Mouse (Mus musculus): ENCODE data around the gene Usp53.

DNA sequence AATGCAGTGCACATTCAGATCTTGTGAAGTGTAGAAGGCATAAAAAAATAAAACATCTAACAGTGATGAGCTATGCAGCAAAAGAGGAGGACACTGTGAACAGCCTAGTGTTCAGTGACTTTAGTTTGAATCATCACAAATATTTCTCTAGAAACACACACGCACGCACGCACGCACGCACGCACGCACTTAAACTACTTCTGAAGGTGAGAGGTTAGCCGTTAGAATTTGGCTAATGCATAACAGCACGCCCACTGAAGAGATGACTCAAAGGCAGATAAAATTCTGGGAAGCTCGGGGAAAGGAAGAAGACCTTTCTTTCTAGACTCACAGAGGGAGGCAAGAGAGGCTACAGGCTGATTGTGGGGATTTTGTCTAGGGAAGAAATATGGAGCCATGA is 23.1 kb upstream of the Usp53 start:
- TF ChIP-seq POLR2A (IDR thresholded peaks at IDR 0.05; ENCODE audit: insufficient read length, low read depth) (no peak), CEBPB (IDR thresholded peaks at IDR 0.05; ENCODE audit: insufficient read depth, poor library complexity, severe bottlenecking) (no peak), MAX (IDR thresholded peaks at IDR 0.05; ENCODE audit: low read depth) (no peak), POLR2AphosphoS2 (IDR thresholded peaks at IDR 0.05; ENCODE audit: insufficient read length, low read depth) (no peak), MYOD1 (IDR thresholded peaks at IDR 0.05; ENCODE audit: control insufficient read depth in 1 of 3, insufficient read length in 2 of 3, low read depth in 2 of 3) (no peak), TCF12 (IDR thresholded peaks at IDR 0.05; ENCODE audit: insufficient read depth, poor library complexity, severe bottlenecking) (no peak), USF1 (IDR thresholded peaks at IDR 0.05; ENCODE audit: low read depth) (no peak), E2F4 (IDR thresholded peaks at IDR 0.05; ENCODE audit: insufficient read depth) (no peak), SRF (IDR thresholded peaks at IDR 0.05; ENCODE audit: control insufficient read depth, insufficient read length, low read depth) (no peak), MYOG (IDR thresholded peaks at IDR 0.05; ENCODE audit: control insufficient read depth in 1 of 3, insufficient read depth in 1 of 3, insufficient read length in 2 of 3, low read depth in 2 of 3) (no peak)
